In genomic region chr5:90930971-90931851, GRCm38 (mm10) we compare ENCODE assay signal across 8 mouse cellular contexts. TPM values are rescaled to one million over a fixed set of nuclear protein-coding genes. Genes with fewer than 3 reads are reported as not detected.
DNase-seq lines count a peak whose midpoint lies in the region; ATAC-seq and TF ChIP-seq lines count a peak whose summit lies in the region.

Gene Mthfd2l (plus strand): TSS chr5:90931117.

- H3K4me2 ChIP-seq in forebrain, postnatal 0 days (ENCODE audit: low read depth): peak within 1 kb of the TSS; percentile 69
- H3K4me2 ChIP-seq in lung, embryonic 15.5 days: peak within 1 kb of the TSS; percentile 56

- H3K4me1 ChIP-seq in ES-E14 (ENCODE audit: control insufficient read depth in 2 of 2, insufficient read depth in 2 of 2, low read length in 2 of 2, poor library complexity in 1 of 2): peaks cover 0 to 2% of the 10 kb centered on the region in 2 experiments; a peak in 1 of 4 replicates
- no peaks in the 10 kb centered on the region for H3K4me1 ChIP-seq in cerebellum, adult 2 months (ENCODE audit: control insufficient read depth, insufficient read depth, low read length)
- peaks cover 7% of the 10 kb centered on the region for H3K4me1 ChIP-seq in forebrain, postnatal 0 days (ENCODE audit: insufficient read depth)
- H3K4me1 ChIP-seq in lung, embryonic 15.5 days: peaks cover 10% of the 10 kb centered on the region
- H3K4me1 ChIP-seq in olfactory bulb, adult 2 months (ENCODE audit: control insufficient read depth, insufficient read depth, low read length): no peaks in the 10 kb centered on the region

- peak; percentile 95 for ATAC-seq in forebrain, postnatal 0 days
- peak; percentile 99 for ATAC-seq in lung, embryonic 15.5 days (ENCODE audit: borderline replicate concordance, extremely low read depth, low FRiP score, low TSS enrichment)

- no peaks in the 10 kb centered on the region for H3K27me3 ChIP-seq in cerebellum, adult 2 months (ENCODE audit: control insufficient read depth, insufficient read depth, low read length)
- no peaks in the 10 kb centered on the region for H3K27me3 ChIP-seq in forebrain, postnatal 0 days (ENCODE audit: insufficient read depth, low read length)
- no peaks in the 10 kb centered on the region for H3K27me3 ChIP-seq in lung, embryonic 15.5 days

- TF ChIP-seq CTCF in cerebellum, adult 2 months (IDR thresholded peaks at IDR 0.05; ENCODE audit: borderline replicate concordance, insufficient read depth, low read depth, low read length): peak; percentile 25; the same call in 1 of the 2 replicates
- peak; percentile 69 for TF ChIP-seq CTCF in forebrain, postnatal 0 days (IDR thresholded peaks at IDR 0.05; ENCODE audit: low read depth)
- TF ChIP-seq CTCF in layer of hippocampus, adult 2 months (conservative IDR thresholded peaks at IDR 0.05): peak; percentile 82
- peak; percentile 52; the same call in 1 of the 2 replicates for TF ChIP-seq CTCF in olfactory bulb, adult 2 months (IDR thresholded peaks at IDR 0.05; ENCODE audit: insufficient read depth, low read depth, low read length)

- no peak within 1 kb of the TSS for H3K27ac ChIP-seq in ES-E14 (ENCODE audit: insufficient read depth, low read depth, low read length, poor library complexity, severe bottlenecking)
- H3K27ac ChIP-seq in cerebellum, adult 2 months (ENCODE audit: insufficient read depth, low read length): no peak within 1 kb of the TSS
- peak within 1 kb of the TSS; percentile 98 for H3K27ac ChIP-seq in forebrain, postnatal 0 days (ENCODE audit: low read depth, low read length)
- H3K27ac ChIP-seq in layer of hippocampus, adult 2 months: peak within 1 kb of the TSS; percentile 88
- H3K27ac ChIP-seq in lung, embryonic 15.5 days: peak within 1 kb of the TSS; percentile 99
- peak within 1 kb of the TSS; percentile 29 for H3K27ac ChIP-seq in olfactory bulb, adult 2 months (ENCODE audit: insufficient read depth, low read depth, low read length)

- intact Hi-C loops in heart, postnatal 36 days (cut with DNase I): no loop called here

- H3K9me3 ChIP-seq in ES-E14 (ENCODE audit: control insufficient read depth, insufficient read depth, low read depth, low read length): no peaks in the 10 kb centered on the region
- H3K9me3 ChIP-seq in forebrain, postnatal 0 days (ENCODE audit: low read length): no peaks in the 10 kb centered on the region
- H3K9me3 ChIP-seq in lung, embryonic 15.5 days: no peaks in the 10 kb centered on the region

- peak; percentile 71 for DNase-seq in ES-E14 (ENCODE audit: low read depth, low spot score)
- peak; percentile 64 to 73 for DNase-seq in cerebellum, adult 2 months
- DNase-seq in forebrain, postnatal 0 days: peak; percentile 88
- peak; percentile 86 to 91 for DNase-seq in heart, postnatal 36 days
- DNase-seq in layer of hippocampus, adult 2 months (ENCODE audit: low spot score in 2 of 2): peak; percentile 61 to 80
- peak; percentile 53 to 64 for DNase-seq in thymus, adult 18-20 months

- in situ Hi-C loops in ES-E14 (cut with MboI; ENCODE audit: low sequenced_read_pairs in 2 of 2, unreplicated experiment in 2 of 2): no loop called here

- H3K36me3 ChIP-seq in ES-E14 (ENCODE audit: control insufficient read depth, insufficient read depth, low read length, poor library complexity, severe bottlenecking): no peaks in the 10 kb centered on the region
- H3K36me3 ChIP-seq in forebrain, postnatal 0 days (ENCODE audit: insufficient read depth): peaks cover 5% of the 10 kb centered on the region
- H3K36me3 ChIP-seq in lung, embryonic 15.5 days: peaks cover 14% of the 10 kb centered on the region; the same call in 1 of the 2 replicates

- peak within 1 kb of the TSS; percentile 72 for H3K9ac ChIP-seq in ES-E14 (ENCODE audit: insufficient read depth, low read depth, low read length, poor library complexity, severe bottlenecking)
- peak within 1 kb of the TSS; percentile 98 for H3K9ac ChIP-seq in forebrain, postnatal 0 days
- peak within 1 kb of the TSS; percentile 91 for H3K9ac ChIP-seq in lung, embryonic 15.5 days

- H3K4me3 ChIP-seq in ES-E14 (ENCODE audit: insufficient read depth in 1 of 2, low read depth in 1 of 2, low read length in 2 of 2, poor library complexity in 1 of 2, severe bottlenecking in 1 of 2): peak within 1 kb of the TSS; percentile 66 to 71
- peak within 1 kb of the TSS; percentile 58 for H3K4me3 ChIP-seq in cerebellum, adult 2 months (replicated peaks; ENCODE audit: insufficient read depth, low read depth, low read length)
- peak within 1 kb of the TSS; percentile 74 for H3K4me3 ChIP-seq in forebrain, postnatal 0 days (ENCODE audit: low read depth, low read length)
- peak within 1 kb of the TSS; percentile 76 for H3K4me3 ChIP-seq in layer of hippocampus, adult 2 months
- H3K4me3 ChIP-seq in lung, embryonic 15.5 days: peak within 1 kb of the TSS; percentile 75
- H3K4me3 ChIP-seq in olfactory bulb, adult 2 months (ENCODE audit: insufficient read depth, low read depth, low read length): peak within 1 kb of the TSS; percentile 76

- WGBS in cerebellum, adult 2 months: under 1% methylated on average over 78 of the region's 79 CpGs
- WGBS in forebrain, postnatal 0 days: under 1% methylated on average over 77 of the region's 79 CpGs
- WGBS in lung, embryonic 15.5 days: under 1% methylated on average over 77 of the region's 79 CpGs
- under 1% methylated on average over 79 of the region's 79 CpGs for WGBS in olfactory bulb, adult 2 months

- TF ChIP-seq POLR2A in cerebellum, adult 2 months (IDR thresholded peaks at IDR 0.05; ENCODE audit: borderline replicate concordance, insufficient read depth, low read length): no peak
- TF ChIP-seq POLR2A in olfactory bulb, adult 2 months (IDR thresholded peaks at IDR 0.05; ENCODE audit: insufficient read depth, low read depth, low read length): peak; percentile 28; the same call in 1 of the 2 replicates

TF ChIP-seq in ES-E14, 5 proteins besides CTCF, POLR2A, EP300 and RAD21:
- TF ChIP-seq CHD2 (IDR thresholded peaks at IDR 0.05; ENCODE audit: low read depth, low read length): no peak
- TF ChIP-seq ZNF384 (IDR thresholded peaks at IDR 0.05; ENCODE audit: low read depth, low read length): no peak
- no peak for TF ChIP-seq HCFC1 (IDR thresholded peaks at IDR 0.05; ENCODE audit: borderline replicate concordance, insufficient read depth, low read length)
- TF ChIP-seq ZC3H11A (IDR thresholded peaks at IDR 0.05; ENCODE audit: borderline replicate concordance, low read depth, low read length): no peak
- TF ChIP-seq MAFK (IDR thresholded peaks at IDR 0.05; ENCODE audit: insufficient read depth, low read depth, low read length): no peak

RNA-seq across cellular contexts. Expression of gene Mthfd2l, which starts in this region (rescaled TPM):
- 4.0 and 4.8 TPM in 2 replicates for total RNA-seq in ES-E14 (2012; rRNA removed)
- 16.7 and 18.0 TPM in 2 replicates for polyA plus RNA-seq in cerebellum, adult 2 months (2012; rRNA removed)
- 74.5 and 76.1 TPM in 2 replicates for total RNA-seq in forebrain, postnatal 0 days (2014; rRNA removed)
- 43.3 and 46.6 TPM in 2 replicates for polyA plus RNA-seq in forebrain, postnatal 0 days (2015; fragmentation: Nextera tagmentation; extraction: Ambion mirVana)
- total RNA-seq in heart, postnatal 36 days (2021): 10 to 100 TPM in 1 of 2 experiments, 1 to 10 TPM in 1; 9.5 to 10.0 TPM
- total RNA-seq in layer of hippocampus, adult 2 months (2021): 10 to 100 TPM; 18.3 to 24.4 TPM
- polyA plus RNA-seq in lung, embryonic 15.5 days (2015; fragmentation: Nextera tagmentation; extraction: Ambion mirVana): 44.2 and 45.6 TPM in 2 replicates
- polyA plus RNA-seq in olfactory bulb, adult 2 months (2012; ENCODE audit: insufficient read depth, insufficient read length, low replicate concordance, missing spikeins): not detected in 2 replicates

Comparison
In these comparisons a context has a peak if more than half of its experiments do, and no peak if none do; other contexts are left out.
1. RNA of gene Mthfd2l (polyA plus RNA-seq): 44.2 to 45.6 TPM in lung, embryonic 15.5 days, 43.3 to 46.6 TPM in forebrain, postnatal 0 days and 16.7 to 18.0 TPM in cerebellum, adult 2 months; not detected in olfactory bulb, adult 2 months; every median in the first group is over 10 times any median in the second.
2. H3K27ac ChIP-seq: peak in forebrain, postnatal 0 days (single experiment), layer of hippocampus, adult 2 months (single experiment), lung, embryonic 15.5 days (single experiment) and olfactory bulb, adult 2 months (single experiment); none in ES-E14 (single experiment) and cerebellum, adult 2 months (single experiment).
3. CTCF ChIP-seq: peak in every context shown above with its lines; median percentile 82 in layer of hippocampus, adult 2 months; 69 in forebrain, postnatal 0 days; 52 in olfactory bulb, adult 2 months; 25 in cerebellum, adult 2 months.
4. Peak in every context shown above with its lines, with median percentiles within 50 percentile points of each other: DNase-seq, H3K4me3 ChIP-seq and H3K9ac ChIP-seq.